Mouse (Mus musculus) limb, embryonic 14.5 days (tissue): ENCODE measurements around the gene Thsd4. TPM values are rescaled to one million over a fixed set of nuclear protein-coding genes. Genes with fewer than 3 reads are reported as not detected.
"Not testable (repeated sequence)": the region's sequence is repeated elsewhere in the genome, so short reads cannot be mapped to it uniquely, and the experiment has no call there.

ENCODE experiments used
- ATAC-seq: fragments of 200-750 bp; cut with Nextera tagmentation; 2 replicates; pipeline ENCODE4 v1.8.0; 2017; ENCODE audit warnings: low read depth, moderate number of reproducible peaks, moderate TSS enrichment; ENCODE audit not compliant: low FRiP score
- DNase-seq: peaks from one replicate; pipeline ENCODE4 v3.0.0-alpha.2; 2015; ENCODE audit warnings: low spot score
- H3K27ac ChIP-seq: fragments of 300-500 bp; sonication (generic); replicated peaks from 2 replicates; pipeline ENCODE4 v1.5.1; 2014; ENCODE audit warnings: low read depth, mild to moderate bottlenecking, low read length, moderate library complexity, mixed read lengths
- H3K27me3 ChIP-seq: fragments of 300-500 bp; sonication (generic); 2 replicates; pipeline ENCODE4 v1.6.1; 2014; ENCODE audit warnings: low read length, mixed read lengths; ENCODE audit not compliant: control insufficient read depth, insufficient read depth
- H3K36me3 ChIP-seq: fragments of 300-500 bp; sonication (generic); 2 replicates; pipeline ENCODE4 v1.6.1; 2014; ENCODE audit warnings: mild to moderate bottlenecking, low read length, moderate library complexity, mixed read lengths; ENCODE audit not compliant: control insufficient read depth, insufficient read depth
- H3K4me1 ChIP-seq: fragments of 300-500 bp; sonication (generic); 2 replicates; pipeline ENCODE4 v1.6.1; 2014; ENCODE audit warnings: antibody characterized with exemption, low read length, mixed read lengths; ENCODE audit not compliant: control insufficient read depth, insufficient read depth
- H3K4me2 ChIP-seq: fragments of 300-500 bp; sonication (generic); replicated peaks from 2 replicates; pipeline ENCODE4 v1.6.1; 2014; ENCODE audit warnings: low read depth, mild to moderate bottlenecking, low read length, moderate library complexity; ENCODE audit not compliant: severe bottlenecking
- H3K4me3 ChIP-seq: fragments of 300-500 bp; sonication (generic); replicated peaks from 2 replicates; pipeline ENCODE4 v1.5.1; 2014; ENCODE audit warnings: low read length
- H3K9ac ChIP-seq: fragments of 300-500 bp; sonication (generic); 2 replicates; pipeline ENCODE4 v1.6.1; 2014; ENCODE audit warnings: mild to moderate bottlenecking, low read depth, low read length, moderate library complexity; ENCODE audit not compliant: severe bottlenecking
- H3K9me3 ChIP-seq: fragments of 300-500 bp; sonication (generic); 2 replicates; pipeline ENCODE4 v1.6.1; 2016; ENCODE audit warnings: low read length; ENCODE audit not compliant: control insufficient read depth
- POLR2A ChIP-seq: fragments of 200-500 bp; IDR thresholded peaks from 2 replicates; pipeline ENCODE4 v1.8.0; 2012; ENCODE audit warnings: inconsistent platforms, mild to moderate bottlenecking, moderate library complexity, borderline replicate concordance; ENCODE audit not compliant: insufficient read depth, insufficient read length; ENCODE audit errors: extremely low read depth
- WGBS: fragments of 180-500 bp; shearing (Covaris S2); extraction: QIAGEN DNeasy Blood & Tissue Kit; methylation state at CpG from one replicate; pipeline ENCODE4 v1.1.7; 2014; 5-methylcytosine and 5-hydroxymethylcytosine counted together
- polyA plus RNA-seq, 2 experiments: library from polyadenylated mRNA; depleted of rRNA in 1 of 2; stranded (reverse) in 1 of 2; unstranded in 1 of 2; fragments of >200 nt; fragmentation: Nextera tagmentation in 1 of 2; extraction: Ambion mirVana in 1 of 2; gene quantifications; 2 replicates each; pipeline versions ENCODE4 v1.2.1 to v1.2.3; 2012 to 2014

Gene Thsd4
- polyA plus RNA-seq, 2 experiments, result 30.8 to 31.2 TPM

DNA sequence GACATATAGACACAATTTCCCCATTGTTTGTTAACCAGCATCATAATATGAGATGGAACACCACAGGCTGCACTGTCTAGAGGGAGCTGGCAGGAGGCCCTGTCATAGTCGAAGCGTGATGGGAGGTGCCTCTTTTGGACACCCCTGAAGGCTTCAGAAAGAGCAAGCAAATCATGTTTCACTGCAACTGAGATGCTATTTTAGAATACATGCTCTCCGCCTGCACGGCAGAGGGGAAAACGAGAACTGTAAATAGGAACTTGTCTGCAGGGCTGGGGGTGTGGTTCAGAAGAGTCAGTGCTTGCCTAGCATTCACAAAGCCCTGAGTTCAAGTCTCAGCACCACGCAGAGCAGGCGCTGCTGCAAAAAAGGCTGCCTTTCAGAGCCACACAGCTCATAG lies 334.9 kb downstream of the Thsd4 start:
- no peak for DNase-seq
- Histone ChIP-seq H3K27me3 (no peaks in the 10 kb centered on the region), H3K4me2 (no peak overlapping the region), H3K27ac (no peak overlapping the region), H3K36me3 (no peaks in the 10 kb centered on the region), H3K9me3 (no peaks in the 10 kb centered on the region), H3K4me1 (peaks cover 4% of the 10 kb centered on the region; the same call in 1 of the 2 replicates), H3K9ac (no peak overlapping the region), H3K4me3 (no peak overlapping the region)
- TF ChIP-seq POLR2A, result no peak
- 86% methylated on average over 7 of the region's 7 CpGs for WGBS
- no peak for ATAC-seq

DNA sequence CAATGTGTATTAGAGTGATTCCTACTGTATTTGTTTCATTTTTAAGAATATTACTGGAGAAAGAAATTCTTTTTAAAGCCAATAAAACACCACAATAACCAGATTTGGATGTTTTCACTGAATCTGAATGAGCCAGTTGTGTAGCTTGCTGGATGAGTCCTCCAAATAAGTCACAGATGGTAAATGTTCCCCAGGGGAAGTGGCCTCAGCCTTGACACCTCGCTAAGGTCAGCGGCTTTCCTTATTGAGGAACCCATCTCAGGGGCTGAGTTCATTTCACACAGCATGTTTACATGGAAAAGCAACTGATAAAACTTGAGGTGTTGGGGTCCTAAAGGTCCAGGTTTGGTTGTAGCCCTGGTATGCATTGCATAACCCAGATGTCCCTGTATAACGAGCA lies 337.8 kb downstream of the Thsd4 start:
- Histone ChIP-seq H3K4me1 (peaks cover 4% of the 10 kb centered on the region; the same call in 1 of the 2 replicates), H3K36me3 (no peaks in the 10 kb centered on the region), H3K27ac (no peak overlapping the region), H3K9me3 (no peaks in the 10 kb centered on the region), H3K27me3 (no peaks in the 10 kb centered on the region), H3K4me2 (no peak overlapping the region), H3K4me3 (no peak overlapping the region), H3K9ac (no peak overlapping the region)
- ATAC-seq (no peak), DNase-seq (no peak)
- WGBS, result 36% methylated on average over 3 of the region's 3 CpGs
- TF ChIP-seq POLR2A, result no peak

DNA sequence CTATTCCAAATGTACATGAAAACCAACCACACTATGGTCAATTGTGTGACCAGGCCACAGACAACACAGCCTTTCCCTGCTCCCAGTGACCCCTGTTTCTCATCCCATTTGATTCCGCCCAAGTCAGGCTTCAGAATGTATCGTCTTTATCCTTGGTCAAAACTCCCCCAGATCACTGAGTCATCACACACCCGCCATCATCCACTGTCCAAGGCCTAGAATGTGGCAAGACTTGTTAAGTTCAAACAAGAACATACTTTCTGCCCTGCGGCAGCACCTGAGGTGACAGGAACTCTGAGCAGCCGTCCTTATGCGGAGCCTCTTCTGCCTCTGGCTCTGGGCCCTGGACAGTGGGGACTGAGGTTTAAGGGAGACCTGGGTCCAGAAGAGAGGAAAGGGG lies 339.5 kb downstream of the Thsd4 start:
- Histone ChIP-seq H3K4me3 (no peak overlapping the region), H3K27ac (no peak overlapping the region)
- 85% methylated on average over 6 of the region's 6 CpGs for WGBS

GRCm38 (mm10) chr9:60180936-60181335 lies 340.9 kb downstream of the Thsd4 start:
- H3K27me3 ChIP-seq, result no peaks in the 10 kb centered on the region
- H3K36me3 ChIP-seq, result no peaks in the 10 kb centered on the region
- no peak overlapping the region for H3K9ac ChIP-seq
- no peaks in the 10 kb centered on the region for H3K9me3 ChIP-seq
- 85% methylated on average over 3 of the region's 3 CpGs for WGBS
- no peak overlapping the region for H3K27ac ChIP-seq
- H3K4me2 ChIP-seq, result no peak overlapping the region
- TF ChIP-seq POLR2A, result no peak
- H3K4me3 ChIP-seq, result no peak overlapping the region
- ATAC-seq, result no peak
- no peak for DNase-seq
- peaks cover 4% of the 10 kb centered on the region; the same call in 1 of the 2 replicates for H3K4me1 ChIP-seq

More for the DNA sequence above, 339.5 kb downstream of the Thsd4 start:
- Histone ChIP-seq H3K4me1 (peaks cover 4% of the 10 kb centered on the region; the same call in 1 of the 2 replicates), H3K4me2 (no peak overlapping the region), H3K9me3 (no peaks in the 10 kb centered on the region), H3K9ac (no peak overlapping the region), H3K27me3 (no peaks in the 10 kb centered on the region), H3K36me3 (no peaks in the 10 kb centered on the region)
- TF ChIP-seq POLR2A, result no peak
- ATAC-seq, result no peak
- DNase-seq, result no peak

DNA sequence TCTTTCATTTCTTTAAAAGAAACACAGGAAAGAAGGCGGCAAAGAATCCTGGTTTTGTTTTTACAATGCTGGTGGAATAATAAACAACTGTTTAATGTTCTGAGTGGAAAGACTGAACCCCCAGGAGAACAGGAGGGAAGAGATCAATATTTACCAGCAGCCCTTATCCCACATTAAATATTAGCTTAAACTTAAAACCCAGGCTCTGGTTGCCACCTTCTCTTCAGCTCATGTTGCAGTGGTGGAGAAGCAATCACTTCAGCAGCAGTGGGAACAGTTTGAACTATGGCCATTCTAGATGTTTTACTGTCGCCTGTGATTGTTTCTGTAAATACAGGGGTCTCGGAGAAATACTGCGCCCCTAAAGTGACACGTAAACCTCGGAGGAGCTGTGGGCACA lies 341.7 kb downstream of the Thsd4 start:
- TF ChIP-seq POLR2A, result no peak
- whole genome bisulfite sequencing, result 63% methylated on average over 6 of the region's 6 CpGs

DNA sequence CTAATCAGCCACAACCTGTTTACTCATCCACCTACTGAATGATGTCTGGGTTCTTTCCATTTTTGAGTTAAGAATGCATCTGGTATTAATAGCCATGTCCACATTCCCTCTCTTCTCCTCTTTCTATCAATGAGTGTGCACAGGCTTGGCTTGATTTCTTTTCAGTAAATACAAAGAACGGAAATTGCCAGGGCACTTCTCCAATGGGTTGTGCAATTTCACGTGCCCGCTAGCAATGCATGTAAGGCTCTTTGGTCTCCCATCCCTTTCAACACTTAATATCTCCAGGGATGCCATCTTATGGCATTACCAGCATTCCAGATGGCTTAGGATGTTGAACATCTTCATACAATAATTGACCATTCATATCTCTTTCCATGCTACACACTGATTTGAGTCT lies 345.5 kb downstream of the Thsd4 start:
- no peak for TF ChIP-seq POLR2A
- Histone ChIP-seq H3K36me3 (no peaks in the 10 kb centered on the region), H3K4me3 (no peak overlapping the region), H3K9me3 (no peaks in the 10 kb centered on the region), H3K27ac (no peak overlapping the region), H3K4me1 (peaks cover 5% of the 10 kb centered on the region; the same call in 1 of the 2 replicates), H3K4me2 (no peak overlapping the region), H3K9ac (no peak overlapping the region), H3K27me3 (no peaks in the 10 kb centered on the region)
- 81% methylated on average over 3 of the region's 3 CpGs for WGBS
- no peak for ATAC-seq
- no peak for DNase-seq

More for the DNA sequence above, 341.7 kb downstream of the Thsd4 start:
- no peak overlapping the region for H3K4me2 ChIP-seq
- H3K4me3 ChIP-seq, result no peak overlapping the region
- H3K9me3 ChIP-seq, result no peaks in the 10 kb centered on the region
- no peak overlapping the region for H3K9ac ChIP-seq
- no peak for DNase-seq
- H3K27ac ChIP-seq, result no peak overlapping the region
- no peak for ATAC-seq
- peaks cover 4% of the 10 kb centered on the region; the same call in 1 of the 2 replicates for H3K4me1 ChIP-seq
- no peaks in the 10 kb centered on the region for H3K36me3 ChIP-seq
- H3K27me3 ChIP-seq, result no peaks in the 10 kb centered on the region

GRCm38 (mm10) chr9:60172459-60173060 lies 349.3 kb downstream of the Thsd4 start:
- not testable (repeated sequence) for H3K27me3 ChIP-seq, H3K4me2 ChIP-seq, H3K4me3 ChIP-seq, H3K36me3 ChIP-seq, ATAC-seq, H3K4me1 ChIP-seq, H3K9me3 ChIP-seq
- H3K27ac ChIP-seq, result peak overlapping the region; percentile 50; the same call in 1 of the 2 replicates
- peak; percentile 40 for DNase-seq
- WGBS, result 17% methylated on average over 8 of the region's 9 CpGs
- H3K9ac ChIP-seq, result peak overlapping the region; percentile 14; the same call in 1 of the 2 replicates
